Mouse (Mus musculus) cerebellum, postnatal 36 days (tissue): ENCODE measurements around the gene Aqp1.

ENCODE experiments used
- DNase-seq, 2 experiments: peaks; one replicate each; pipeline ENCODE4 v3.0.0; 2021 to 2022; ENCODE audit warnings: mixed read lengths in 2 of 2

Gene Aqp1

GRCm38 (mm10) chr6:55335989-55336514 is at the start of gene Aqp1:
Gene Aqp1 (plus strand): TSS chr6:55336432.
- DNase-seq = peak in 1 of 2 experiments; percentile 13

- no peak for DNase-seq
Observed at GRCm38 (mm10) chr6:55288007-55288602, 48.1 kb upstream of the Aqp1 start.

GRCm38 (mm10) chr6:55294549-55295131 is 41.6 kb upstream of the Aqp1 start:
- DNase-seq = peak in 1 of 2 experiments; percentile 15

- no peak for DNase-seq
Observed at GRCm38 (mm10) chr6:55295325-55295724, 40.9 kb upstream of the Aqp1 start.

- no peak for DNase-seq
Observed at GRCm38 (mm10) chr6:55299482-55299881, 36.8 kb upstream of the Aqp1 start.

- no peak for DNase-seq
Observed at GRCm38 (mm10) chr6:55299917-55300316, 36.3 kb upstream of the Aqp1 start.

GRCm38 (mm10) chr6:55300704-55301103 is 35.5 kb upstream of the Aqp1 start:
- no peak for DNase-seq

GRCm38 (mm10) chr6:55310179-55310578 is 26.1 kb upstream of the Aqp1 start:
- DNase-seq = no peak

- DNase-seq = no peak
Observed at GRCm38 (mm10) chr6:55311962-55312361, 24.3 kb upstream of the Aqp1 start.

- peak; percentile 14 to 16 for DNase-seq
Observed at GRCm38 (mm10) chr6:55313893-55314292, 22.3 kb upstream of the Aqp1 start.

- no peak for DNase-seq
Observed at GRCm38 (mm10) chr6:55314628-55315027, 21.6 kb upstream of the Aqp1 start.

- no peak for DNase-seq
Observed at GRCm38 (mm10) chr6:55318597-55318996, 17.6 kb upstream of the Aqp1 start.

GRCm38 (mm10) chr6:55319585-55320551 is 16.4 kb upstream of the Aqp1 start:
- DNase-seq = no peak

- no peak for DNase-seq
Observed at GRCm38 (mm10) chr6:55320894-55321293, 15.3 kb upstream of the Aqp1 start.

GRCm38 (mm10) chr6:55321518-55321917 is 14.7 kb upstream of the Aqp1 start:
- no peak for DNase-seq

GRCm38 (mm10) chr6:55322980-55323379 is 13.3 kb upstream of the Aqp1 start:
- DNase-seq = no peak

- DNase-seq = no peak
Observed at GRCm38 (mm10) chr6:55323908-55324634, 12.2 kb upstream of the Aqp1 start.

- DNase-seq = no peak
Observed at GRCm38 (mm10) chr6:55324785-55325184, 11.4 kb upstream of the Aqp1 start.

- no peak for DNase-seq
Observed at GRCm38 (mm10) chr6:55326299-55326698, 9.9 kb upstream of the Aqp1 start.

- no peak for DNase-seq
Observed at GRCm38 (mm10) chr6:55327326-55327725, 8.9 kb upstream of the Aqp1 start.

GRCm38 (mm10) chr6:55328179-55328578 is 8.1 kb upstream of the Aqp1 start:
- no peak for DNase-seq

GRCm38 (mm10) chr6:55331315-55331714 is 4.9 kb upstream of the Aqp1 start:
- no peak for DNase-seq
